Mouse (Mus musculus): ENCODE data around the gene Nmnat3. TPM values are rescaled to one million over a fixed set of nuclear protein-coding genes. Genes with fewer than 3 reads are reported as not detected.

Nmnat3 gene
- polyA plus RNA-seq, 1 experiment: 8.6 TPM

- DNase-seq (ENCODE audit: low spot score): no peak
Measured at GRCm38 (mm10) chr9:98420666-98421065, 133.4 kb downstream of the Nmnat3 start.

GRCm38 (mm10) chr9:98421903-98422302 lies 134.7 kb downstream of the Nmnat3 start:
- DNase-seq (ENCODE audit: low spot score): no peak

- no peak for DNase-seq (ENCODE audit: low spot score)
Measured at GRCm38 (mm10) chr9:98422656-98423055, 135.4 kb downstream of the Nmnat3 start, which contains the start of gene Rbp1. Gene Rbp1 (plus strand): TSS chr9:98422961.

- no peak for DNase-seq (ENCODE audit: low spot score)
Measured at GRCm38 (mm10) chr9:98423691-98424090, 136.5 kb downstream of the Nmnat3 start.

GRCm38 (mm10) chr9:98424291-98424690 lies 137.1 kb downstream of the Nmnat3 start:
- DNase-seq (ENCODE audit: low spot score): no peak

GRCm38 (mm10) chr9:98424725-98425210 lies 137.5 kb downstream of the Nmnat3 start:
- DNase-seq (ENCODE audit: low spot score): peak; percentile 38

- no peak for DNase-seq (ENCODE audit: low spot score)
Measured at GRCm38 (mm10) chr9:98425351-98425880, 138.2 kb downstream of the Nmnat3 start.

GRCm38 (mm10) chr9:98427906-98428517 lies 140.8 kb downstream of the Nmnat3 start:
- no peak for DNase-seq (ENCODE audit: low spot score)

GRCm38 (mm10) chr9:98428783-98429182 lies 141.5 kb downstream of the Nmnat3 start:
- no peak for DNase-seq (ENCODE audit: low spot score)

- no peak for DNase-seq (ENCODE audit: low spot score)
Measured at GRCm38 (mm10) chr9:98429806-98430205, 142.6 kb downstream of the Nmnat3 start.

GRCm38 (mm10) chr9:98430528-98430927 lies 143.3 kb downstream of the Nmnat3 start:
- no peak for DNase-seq (ENCODE audit: low spot score)

- DNase-seq (ENCODE audit: low spot score): no peak
Measured at GRCm38 (mm10) chr9:98433021-98433420, 145.8 kb downstream of the Nmnat3 start.

GRCm38 (mm10) chr9:98433956-98434588 lies 146.8 kb downstream of the Nmnat3 start:
- DNase-seq (ENCODE audit: low spot score): no peak

- no peak for DNase-seq (ENCODE audit: low spot score)
Measured at GRCm38 (mm10) chr9:98437819-98438218, 150.6 kb downstream of the Nmnat3 start.

- DNase-seq (ENCODE audit: low spot score): no peak
Measured at GRCm38 (mm10) chr9:98439091-98439490, 151.9 kb downstream of the Nmnat3 start.

- DNase-seq (ENCODE audit: low spot score): no peak
Measured at GRCm38 (mm10) chr9:98442638-98443037, 155.4 kb downstream of the Nmnat3 start.

- no peak for DNase-seq (ENCODE audit: low spot score)
Measured at GRCm38 (mm10) chr9:98445359-98446149, 158.3 kb downstream of the Nmnat3 start.

- DNase-seq (ENCODE audit: low spot score): no peak
Measured at GRCm38 (mm10) chr9:98450976-98451375, 163.7 kb downstream of the Nmnat3 start.

GRCm38 (mm10) chr9:98466709-98467108 lies 179.5 kb downstream of the Nmnat3 start:
- no peak for DNase-seq (ENCODE audit: low spot score)

Data from urinary bladder, adult 2 months (tissue).